Mouse (Mus musculus) MEL-GATA-1-ER (cell line): ENCODE data around the gene Cdkn2c.
A peak's percentile ranks its signal among the peaks of the same experiment; 100 is the strongest.

Experiments used
- DNase-seq: peaks from one replicate; pipeline ENCODE4 v3.0.0-alpha.2; 2012; ENCODE audit warnings: low read depth; ENCODE audit errors: extremely low read depth

The Cdkn2c gene

DNA sequence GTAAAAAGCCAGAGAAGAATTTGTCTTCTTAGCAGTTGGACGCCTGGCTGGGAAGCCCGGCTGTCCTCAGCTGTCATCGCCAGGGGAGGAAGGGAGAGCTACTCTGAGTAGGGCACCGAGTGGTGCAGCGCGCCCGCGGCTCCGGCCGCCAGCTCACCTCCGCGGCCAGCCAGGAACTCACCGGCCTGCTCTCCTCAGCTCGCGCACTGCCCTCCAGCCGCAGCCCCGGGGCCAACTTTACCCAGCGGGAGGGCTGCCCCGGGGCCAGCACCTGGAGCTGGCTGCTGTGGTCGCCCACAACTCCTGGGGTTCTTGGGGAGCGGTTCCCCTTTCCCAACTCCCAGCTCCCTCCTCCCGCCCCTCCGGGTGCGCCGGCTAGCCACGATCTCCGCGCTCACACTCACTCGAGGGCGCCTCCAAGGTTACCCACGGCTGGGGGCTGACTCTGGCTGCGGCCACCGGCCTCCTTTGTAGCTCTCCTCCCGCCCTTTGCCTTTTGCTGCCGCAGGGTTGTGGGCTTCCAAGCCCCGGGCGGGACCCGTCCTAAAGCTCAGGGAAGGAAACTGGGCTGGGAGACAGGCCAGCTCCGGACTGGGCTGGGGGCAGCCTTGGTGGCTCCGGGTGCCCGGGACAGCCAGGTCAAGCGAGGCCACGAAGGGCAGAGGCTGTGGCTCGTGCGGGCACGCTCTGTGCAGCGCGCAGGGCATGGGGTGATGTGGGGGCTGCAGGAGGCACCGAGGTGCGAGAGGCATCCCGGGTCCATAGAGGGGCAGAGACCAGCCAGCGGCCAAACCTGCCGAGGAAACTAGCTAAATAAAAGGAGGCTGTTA is 9.8 kb downstream of the Cdkn2c start:
- DNase-seq = no peak

DNA sequence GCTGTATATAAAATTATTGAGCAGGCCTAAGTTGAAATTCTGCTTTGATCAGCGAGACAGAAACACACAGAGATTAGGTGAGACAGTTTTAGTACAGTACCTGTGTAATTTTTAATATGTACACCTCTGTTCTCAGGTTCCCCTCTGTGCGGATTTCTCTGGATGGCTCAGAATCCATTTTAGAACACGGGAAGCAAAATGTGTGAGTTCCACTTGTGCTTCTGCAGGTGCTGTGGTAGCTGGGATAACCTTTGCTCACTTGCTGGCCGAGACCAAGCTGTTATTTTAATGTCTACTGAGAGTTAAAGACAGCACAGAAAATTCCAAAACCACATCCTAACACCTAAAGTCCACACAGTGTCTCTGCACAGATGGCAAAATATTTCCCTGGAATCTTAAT is 10.7 kb downstream of the Cdkn2c start:
- DNase-seq = no peak

DNA sequence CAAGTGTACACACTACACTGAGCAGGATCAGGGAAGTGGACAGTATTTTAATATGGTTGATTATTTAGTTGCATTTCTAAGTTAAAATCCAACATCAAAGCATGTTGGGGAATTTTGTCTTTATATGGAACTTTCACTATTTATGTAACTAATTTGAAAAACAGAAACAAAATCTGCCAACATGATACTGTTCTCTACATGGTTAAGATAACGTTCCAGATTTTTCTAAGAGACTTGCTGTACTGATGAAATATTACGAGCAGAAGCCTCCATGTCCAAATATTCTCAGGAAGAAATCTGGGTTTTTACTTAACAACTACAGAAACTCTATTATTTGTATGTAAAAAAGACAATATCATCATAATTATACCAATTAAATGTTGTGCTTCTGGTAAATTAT is 11.3 kb downstream of the Cdkn2c start:
- DNase-seq = no peak

DNA sequence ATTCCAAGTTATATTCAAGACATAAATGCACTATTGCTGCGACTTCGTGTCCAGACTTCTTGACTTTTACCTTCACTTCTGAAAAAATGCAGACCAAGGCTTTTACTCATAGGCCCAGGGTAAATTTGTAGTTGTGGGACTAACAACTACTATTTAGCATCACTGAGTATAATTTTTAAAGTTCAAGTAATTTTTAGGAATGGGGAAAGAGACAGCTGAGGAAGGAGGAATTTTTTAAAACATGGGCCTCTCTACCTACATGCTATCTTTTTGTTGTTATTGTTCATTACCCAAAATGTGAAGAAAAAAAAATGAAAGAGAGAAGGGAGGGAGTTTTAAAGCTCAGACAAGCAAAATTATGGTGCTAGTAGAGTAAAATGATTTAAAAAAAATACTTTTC is 12.3 kb downstream of the Cdkn2c start:
- DNase-seq = no peak

DNA sequence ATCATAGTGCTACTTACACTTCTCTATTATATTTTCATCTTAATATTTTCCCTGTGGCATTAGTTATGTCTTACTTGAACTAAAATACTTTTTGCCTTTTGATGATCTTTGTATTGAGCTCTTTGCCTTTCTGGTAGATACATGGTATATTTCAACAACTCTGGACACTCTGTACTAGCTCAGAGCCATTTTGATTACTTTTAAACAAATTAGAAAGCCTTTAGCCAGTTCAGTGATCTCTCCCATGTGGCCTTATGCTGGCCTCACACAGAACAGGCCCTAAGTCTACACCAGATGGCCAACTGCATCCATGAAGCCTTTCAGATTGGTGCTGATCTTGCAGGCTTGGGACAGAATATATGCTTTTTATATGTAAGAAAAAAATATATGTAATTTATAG is 13.7 kb downstream of the Cdkn2c start:
- DNase-seq = no peak

DNA sequence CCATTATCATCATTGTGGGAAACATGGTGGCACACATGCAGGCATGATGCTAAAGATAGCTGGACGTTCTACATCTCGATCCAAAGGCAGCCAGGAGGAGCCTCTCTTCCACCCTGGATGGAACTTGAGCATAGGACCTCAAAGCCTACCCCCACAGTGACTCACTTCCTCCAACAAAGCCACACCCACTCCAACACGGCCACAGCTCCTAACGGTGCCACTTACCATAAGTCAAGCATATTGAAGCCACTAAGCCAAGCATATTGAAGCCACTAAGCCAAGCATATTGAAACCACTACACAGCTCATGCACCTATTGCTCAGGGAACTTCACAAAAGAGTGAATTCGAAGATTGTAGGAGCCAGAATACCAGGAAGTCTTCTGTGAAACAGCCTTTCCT is 17.7 kb downstream of the Cdkn2c start:
- no peak for DNase-seq

DNA sequence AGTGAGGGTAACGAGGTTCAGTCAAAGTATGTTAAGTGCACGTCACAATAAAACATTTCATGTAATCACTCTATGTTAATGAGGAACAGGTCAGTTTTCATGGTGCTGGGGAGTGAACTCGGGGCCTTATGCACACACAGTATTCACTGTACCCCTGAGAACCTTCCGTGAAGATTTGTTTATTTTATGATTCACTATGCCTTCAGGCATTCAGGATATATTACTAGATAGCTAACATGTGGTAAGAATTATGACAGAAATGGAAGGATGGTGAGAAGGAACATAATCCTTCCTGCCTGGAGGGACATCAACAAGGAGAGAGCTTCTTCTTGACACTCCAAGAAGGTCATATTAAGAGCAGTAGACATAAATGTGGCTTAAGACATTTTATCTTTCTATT is 19.7 kb downstream of the Cdkn2c start:
- no peak for DNase-seq

DNA sequence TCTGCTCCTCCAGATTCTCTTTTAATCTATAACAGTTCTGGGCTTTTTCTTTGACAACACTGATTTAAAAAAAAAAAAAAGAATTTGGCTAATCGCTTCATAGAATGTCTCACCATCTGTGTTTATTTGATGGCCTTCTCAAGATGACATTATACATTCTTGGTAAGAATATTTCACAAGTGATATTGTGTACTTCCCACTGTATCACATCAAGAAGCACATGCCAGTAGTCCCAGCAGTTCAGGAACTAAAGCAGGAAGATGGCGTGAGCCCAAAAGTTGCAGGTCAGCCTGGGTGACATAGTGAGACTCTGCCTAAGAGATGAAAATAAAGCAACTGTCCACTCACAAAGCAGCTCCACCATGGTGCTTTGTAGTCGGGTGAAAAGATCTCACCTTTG is 25.5 kb downstream of the Cdkn2c start:
- no peak for DNase-seq

DNA sequence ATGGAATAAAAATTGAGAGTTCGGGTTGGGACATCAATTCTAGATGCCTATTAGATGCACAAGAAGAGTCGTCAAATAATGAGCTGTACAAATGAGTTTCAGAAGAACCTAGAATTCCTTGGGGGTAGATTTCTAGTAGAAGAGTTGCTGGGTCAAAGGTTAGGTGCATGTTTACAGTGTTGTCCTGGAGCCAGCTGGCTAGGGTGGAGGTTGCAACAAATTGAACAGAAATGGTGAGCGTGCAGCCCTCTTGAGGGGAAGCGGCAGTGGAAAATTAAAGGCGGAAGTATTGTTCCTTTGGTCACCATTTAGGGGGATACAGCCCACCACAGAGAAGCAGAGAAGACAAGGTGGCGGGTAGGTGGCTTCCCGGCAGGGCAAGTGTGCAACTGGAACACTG is 26.8 kb downstream of the Cdkn2c start:
- DNase-seq = no peak

DNA sequence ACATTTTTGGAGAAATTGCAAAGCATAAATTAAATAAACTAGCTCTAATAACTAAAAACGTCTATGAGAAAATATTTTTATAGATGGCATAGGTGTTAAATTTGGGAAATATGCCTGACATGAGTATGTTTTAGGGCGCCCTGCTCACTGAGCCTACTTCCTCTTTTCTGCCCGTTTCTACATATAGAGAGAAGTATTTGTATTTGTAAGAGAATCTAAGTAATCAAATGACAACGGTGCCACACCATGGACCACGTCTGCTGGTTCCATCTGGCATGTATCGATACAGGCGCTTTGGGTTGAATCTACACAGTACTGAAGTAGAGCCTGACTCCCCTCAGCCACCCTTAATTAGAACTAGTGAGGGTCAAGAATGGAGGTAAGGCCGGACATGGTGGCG is 27.6 kb downstream of the Cdkn2c start:
- no peak for DNase-seq

DNA sequence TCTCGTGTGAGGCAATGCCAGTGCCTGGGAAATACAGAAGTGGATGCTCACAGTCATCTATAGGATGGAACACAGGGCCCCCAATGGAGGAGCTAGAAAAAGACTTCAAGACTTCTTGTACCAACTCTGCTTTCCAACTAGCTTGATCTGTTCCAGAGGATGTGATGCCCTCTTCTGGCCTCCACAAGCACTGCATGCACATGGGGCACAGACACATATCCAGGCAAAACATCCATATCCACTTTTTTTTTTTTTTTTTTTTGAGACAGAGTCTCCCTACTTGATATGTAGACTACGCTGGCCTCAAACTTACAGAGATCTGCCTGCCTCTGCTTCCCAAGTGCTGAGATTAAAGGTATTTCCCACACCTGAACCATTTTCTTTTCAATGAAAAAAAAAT is 32.0 kb downstream of the Cdkn2c start:
- DNase-seq = peak; percentile 33

DNA sequence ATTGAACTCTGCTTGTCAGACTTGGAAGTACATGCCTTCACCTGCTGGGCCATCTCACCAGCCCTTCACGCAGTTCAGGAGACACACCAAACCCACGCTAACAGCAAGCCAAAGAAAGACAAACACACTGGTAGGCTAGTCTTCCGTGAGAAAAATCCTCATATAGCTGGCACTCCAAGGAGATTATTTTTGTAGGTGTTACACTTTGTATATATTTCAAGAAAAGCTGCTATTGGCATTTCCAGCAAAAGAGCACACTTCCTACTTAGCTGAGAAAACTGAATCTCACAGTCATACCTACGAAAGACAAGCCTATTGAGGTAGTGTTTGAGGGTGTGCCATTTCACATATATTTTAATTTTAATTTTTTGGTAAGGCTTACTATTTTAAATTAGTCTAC is 36.0 kb downstream of the Cdkn2c start:
- DNase-seq = no peak

DNA sequence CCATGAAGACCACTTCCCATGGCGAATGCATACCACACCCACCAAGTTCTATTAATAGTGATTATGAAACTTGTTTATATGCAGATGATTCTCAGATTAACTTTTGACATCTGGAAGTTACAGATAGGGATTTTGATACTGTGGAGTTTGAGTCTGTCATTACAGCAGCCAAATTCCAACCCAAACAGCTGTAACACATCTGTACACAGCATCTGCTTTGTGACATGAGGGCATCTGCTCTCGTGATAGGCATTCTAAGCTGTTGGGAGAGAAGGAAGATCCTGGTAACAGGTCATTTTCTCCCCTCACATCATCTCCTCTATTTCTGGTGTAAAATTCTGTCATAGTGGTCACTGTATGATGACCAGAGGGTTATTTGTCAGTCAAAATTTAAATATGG is 36.8 kb downstream of the Cdkn2c start:
- DNase-seq = no peak

DNA sequence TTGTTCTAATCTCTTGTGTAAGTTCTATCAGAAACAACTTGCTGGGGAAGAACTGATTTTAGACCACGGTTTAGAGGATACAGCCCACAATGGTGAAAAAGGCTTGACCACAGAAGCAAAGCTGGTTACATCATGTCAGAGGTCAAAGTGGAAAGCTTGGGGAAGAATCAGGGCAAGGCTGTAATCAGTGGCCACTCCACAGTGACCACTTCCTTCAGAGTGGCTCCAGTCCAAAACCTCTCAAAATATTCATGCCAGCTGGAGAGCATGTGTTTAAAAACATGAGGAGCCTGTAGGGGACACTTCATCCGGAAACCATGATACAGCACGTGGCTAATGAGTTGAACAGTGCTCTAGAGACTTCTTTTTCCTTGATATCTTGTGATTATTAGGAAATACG is 54.4 kb downstream of the Cdkn2c start:
- DNase-seq = no peak
